ENCODE assay signal across 8 mouse cellular contexts in the genomic region with DNA sequence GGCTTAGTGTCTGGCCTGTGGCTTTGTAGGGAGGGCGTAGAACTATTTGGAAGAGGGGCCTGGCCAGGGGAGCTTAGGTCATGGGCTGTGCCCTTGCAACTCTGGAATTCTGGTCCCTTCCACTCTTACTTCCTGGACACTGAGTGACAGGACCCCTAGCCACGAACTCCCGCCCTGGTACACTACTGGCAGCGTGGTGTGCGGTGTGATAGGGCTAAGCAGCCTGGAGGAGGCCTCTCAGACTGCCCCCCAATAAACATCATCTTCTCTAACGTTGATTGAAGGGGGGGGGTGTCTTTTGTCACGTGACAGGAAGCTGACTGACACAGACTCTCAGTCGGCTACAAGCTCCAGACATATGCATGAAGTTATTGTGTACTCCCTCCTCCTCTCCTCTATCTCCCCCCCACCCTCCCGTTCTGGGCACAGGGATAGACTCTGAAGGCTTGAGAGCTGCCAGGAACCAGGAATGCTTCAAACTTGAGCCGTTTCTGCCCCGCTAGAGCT. TPM values are rescaled to one million over a fixed set of nuclear protein-coding genes. Genes with fewer than 3 reads are reported as not detected.
DNase-seq lines count a peak whose midpoint lies in the region; ATAC-seq and TF ChIP-seq lines count a peak whose summit lies in the region.

No protein-coding gene starts in this region.

- H3K9me3 ChIP-seq in erythroblast, embryonic 14.5 days (ENCODE audit: control insufficient read depth, low read length), result peaks cover 12% of the 10 kb centered on the region
- H3K9me3 ChIP-seq in intestine, postnatal 0 days (ENCODE audit: control insufficient read depth), result 0 out of 2 replicates have a peak, but pooled peaks cover 2% of the 10 kb centered on the region
- peaks cover 15% of the 10 kb centered on the region for H3K9me3 ChIP-seq in megakaryocyte, embryonic 14.5 days
- H3K9me3 ChIP-seq in midbrain, embryonic 14.5 days (ENCODE audit: control insufficient read depth, low read length), result 0 out of 2 replicates have a peak, but pooled peaks cover 2% of the 10 kb centered on the region

- no peak for ATAC-seq in erythroblast, adult 5-6 weeks (replicated peaks; ENCODE audit: low FRiP score, poor library complexity, severe bottlenecking)
- peak; percentile 53; the same call in 1 of the 2 replicates for ATAC-seq in intestine, postnatal 0 days
- ATAC-seq in midbrain, embryonic 14.5 days (ENCODE audit: low FRiP score, low TSS enrichment), result no peak

- H3K27me3 ChIP-seq in erythroblast, embryonic 14.5 days (ENCODE audit: control insufficient read depth), result no peaks in the 10 kb centered on the region
- no peaks in the 10 kb centered on the region for H3K27me3 ChIP-seq in intestine, postnatal 0 days (replicated peaks; ENCODE audit: control insufficient read depth, insufficient read depth, low read length)
- no peaks in the 10 kb centered on the region for H3K27me3 ChIP-seq in megakaryocyte, embryonic 14.5 days (replicated peaks)
- no peaks in the 10 kb centered on the region for H3K27me3 ChIP-seq in midbrain, embryonic 14.5 days (ENCODE audit: control insufficient read depth, insufficient read depth, low read length)

- TF ChIP-seq CTCF in bone marrow, adult 2 months (IDR thresholded peaks at IDR 0.05; ENCODE audit: control insufficient read depth, insufficient read depth, low read length), result no peak
- TF ChIP-seq CTCF in intestine, postnatal 0 days (IDR thresholded peaks at IDR 0.05; ENCODE audit: low read depth), result no peak

- DNase-seq in left cerebral cortex, adult 8-10 months (ENCODE audit: low spot score in 2 of 2), result no peak
- no peak for DNase-seq in layer of hippocampus, adult 8-10 months (ENCODE audit: low spot score in 2 of 2)
- DNase-seq in midbrain, embryonic 14.5 days, result no peak

- peaks cover 10% of the 10 kb centered on the region for H3K4me1 ChIP-seq in erythroblast, embryonic 14.5 days (ENCODE audit: control insufficient read depth)
- H3K4me1 ChIP-seq in bone marrow, adult 2 months (ENCODE audit: control insufficient read depth, insufficient read depth, low read length), result no peaks in the 10 kb centered on the region
- no peaks in the 10 kb centered on the region for H3K4me1 ChIP-seq in intestine, postnatal 0 days (replicated peaks; ENCODE audit: control insufficient read depth, insufficient read depth, low read length)
- peaks cover 13% of the 10 kb centered on the region for H3K4me1 ChIP-seq in megakaryocyte, embryonic 14.5 days
- no peaks in the 10 kb centered on the region for H3K4me1 ChIP-seq in midbrain, embryonic 14.5 days (ENCODE audit: control insufficient read depth, insufficient read depth, low read length)

- no peak overlapping the region for H3K9ac ChIP-seq in intestine, postnatal 0 days (ENCODE audit: low read depth, low read length)
- no peak overlapping the region for H3K9ac ChIP-seq in midbrain, embryonic 14.5 days (replicated peaks; ENCODE audit: low read length)

- peak overlapping the region; percentile 43 for H3K4me2 ChIP-seq in intestine, postnatal 0 days (replicated peaks; ENCODE audit: low read depth)
- H3K4me2 ChIP-seq in midbrain, embryonic 14.5 days (ENCODE audit: low read length), result no peak overlapping the region

- no peak for TF ChIP-seq POLR2A in bone marrow, adult 2 months (IDR thresholded peaks at IDR 0.05; ENCODE audit: borderline replicate concordance, control insufficient read depth, low read depth, low read length)

- H3K4me3 ChIP-seq in erythroblast, embryonic 14.5 days (replicated peaks), result peak overlapping the region; percentile 10
- peak overlapping the region; percentile 35 for H3K4me3 ChIP-seq in bone marrow, adult 2 months (replicated peaks; ENCODE audit: control insufficient read depth, low read depth, low read length)
- no peak overlapping the region for H3K4me3 ChIP-seq in intestine, postnatal 0 days (ENCODE audit: low read depth, low read length)
- H3K4me3 ChIP-seq in megakaryocyte, embryonic 14.5 days (replicated peaks), result peak overlapping the region; percentile 73
- no peak overlapping the region for H3K4me3 ChIP-seq in midbrain, embryonic 14.5 days (replicated peaks; ENCODE audit: low read depth, low read length)

- no peak overlapping the region for H3K27ac ChIP-seq in bone marrow, adult 2 months (ENCODE audit: control insufficient read depth, insufficient read depth, low read depth, low read length, poor library complexity)
- 0 out of 2 replicates have a peak overlapping the region, but pooled peaks have one; percentile 28 for H3K27ac ChIP-seq in intestine, postnatal 0 days (ENCODE audit: low read depth, low read length)
- no peak overlapping the region for H3K27ac ChIP-seq in midbrain, embryonic 14.5 days (replicated peaks; ENCODE audit: low read depth, low read length)

- H3K36me3 ChIP-seq in erythroblast, embryonic 14.5 days (ENCODE audit: control insufficient read depth), result no peaks in the 10 kb centered on the region
- H3K36me3 ChIP-seq in intestine, postnatal 0 days (ENCODE audit: control insufficient read depth, insufficient read depth), result no peaks in the 10 kb centered on the region
- no peaks in the 10 kb centered on the region for H3K36me3 ChIP-seq in megakaryocyte, embryonic 14.5 days (replicated peaks; ENCODE audit: low read length)
- H3K36me3 ChIP-seq in midbrain, embryonic 14.5 days (ENCODE audit: control insufficient read depth, insufficient read depth, low read length), result no peaks in the 10 kb centered on the region

- WGBS in bone marrow, adult 2 months, result 3% methylated on average over 11 of the region's 11 CpGs
- 48% methylated on average over 11 of the region's 11 CpGs for WGBS in intestine, postnatal 0 days
- 71% methylated on average over 11 of the region's 11 CpGs for WGBS in midbrain, embryonic 14.5 days

RNA-seq across cellular contexts. Expression of a gene that starts 21.4 kb away (rescaled TPM):
- 34.5 and 36.9 TPM in 2 replicates for polyA plus RNA-seq in erythroblast, embryonic 14.5 days (2012)
- total RNA-seq in erythroblast, adult 5-6 weeks (2015; ENCODE audit: low replicate concordance), result 24.0 and 35.5 TPM in 2 replicates
- total RNA-seq in erythroblast, adult 5-6 weeks (2017; ENCODE audit: low replicate concordance), result 83.8 and 90.1 TPM in 2 replicates
- polyA plus RNA-seq in bone marrow, adult 2 months (2011; ENCODE audit: insufficient read depth, insufficient read length, low replicate concordance, missing spikeins), result 16.1 and 27.0 TPM in 2 replicates
- 57.4 and 66.2 TPM in 2 replicates for polyA plus RNA-seq in intestine, postnatal 0 days (2015; fragmentation: Nextera tagmentation; extraction: Ambion mirVana)
- 83.9 and 184 TPM in 2 replicates for polyA plus RNA-seq in megakaryocyte, embryonic 14.5 days (2012; ENCODE audit: insufficient read depth, low replicate concordance)
- 10 to 100 TPM; 64.6 to 75.2 (median 69.3) TPM for total RNA-seq in left cerebral cortex, adult 8-10 months (2022)
- 10 to 100 TPM; 52.9 to 66.9 (median 57.4) TPM for total RNA-seq in layer of hippocampus, adult 8-10 months (2022)
- polyA plus RNA-seq in midbrain, embryonic 14.5 days (2014; fragmentation: Nextera tagmentation; extraction: Ambion mirVana), result 38.5 and 54.0 TPM in 2 replicates

RNA-seq across cellular contexts. Expression of a gene that starts 44.1 kb away (rescaled TPM):
- polyA plus RNA-seq in erythroblast, embryonic 14.5 days (2012), result 0.20 and 0.31 TPM in 2 replicates
- 4.0 and 8.3 TPM in 2 replicates for total RNA-seq in erythroblast, adult 5-6 weeks (2015; ENCODE audit: low replicate concordance)
- total RNA-seq in erythroblast, adult 5-6 weeks (2017; ENCODE audit: low replicate concordance), result 4.3 and 6.4 TPM in 2 replicates
- polyA plus RNA-seq in bone marrow, adult 2 months (2011; ENCODE audit: insufficient read depth, insufficient read length, low replicate concordance, missing spikeins), result 5.1 and 8.8 TPM in 2 replicates
- polyA plus RNA-seq in intestine, postnatal 0 days (2015; fragmentation: Nextera tagmentation; extraction: Ambion mirVana), result 35.6 and 36.0 TPM in 2 replicates
- polyA plus RNA-seq in megakaryocyte, embryonic 14.5 days (2012; ENCODE audit: insufficient read depth, low replicate concordance), result 1.9 and 3.3 TPM in 2 replicates
- 10 to 100 TPM; 26.0 to 33.7 (median 27.8) TPM for total RNA-seq in left cerebral cortex, adult 8-10 months (2022)
- 10 to 100 TPM; 28.9 to 40.8 (median 31.2) TPM for total RNA-seq in layer of hippocampus, adult 8-10 months (2022)
- polyA plus RNA-seq in midbrain, embryonic 14.5 days (2014; fragmentation: Nextera tagmentation; extraction: Ambion mirVana), result 53.1 and 71.4 TPM in 2 replicates

Comparison
In these comparisons a context has a peak if more than half of its experiments do, and no peak if none do; other contexts are left out.
1. H3K4me3 ChIP-seq: peak in erythroblast, embryonic 14.5 days (single experiment), bone marrow, adult 2 months (single experiment) and megakaryocyte, embryonic 14.5 days (single experiment); none in intestine, postnatal 0 days (single experiment) and midbrain, embryonic 14.5 days (single experiment).